Mouse (Mus musculus) kidney, postnatal 0 days (tissue): ENCODE measurements around the gene Diaph3. TPM values are rescaled to one million over a fixed set of nuclear protein-coding genes. Genes with fewer than 3 reads are reported as not detected.

ENCODE experiments used
- ATAC-seq: fragments of 200-750 bp; cut with Nextera tagmentation; replicated peaks from 2 replicates; pipeline ENCODE4 v1.8.0; 2017; ENCODE audit warnings: low read depth, moderate number of reproducible peaks, moderate TSS enrichment, moderate library complexity; ENCODE audit not compliant: low FRiP score
- DNase-seq: peaks from one replicate; pipeline ENCODE4 v3.0.0-alpha.2; 2016; ENCODE audit warnings: low spot score
- H3K27ac ChIP-seq: fragments of 300-500 bp; sonication (generic); 2 replicates; pipeline ENCODE4 v1.5.1; 2014; ENCODE audit warnings: mild to moderate bottlenecking
- H3K27me3 ChIP-seq: fragments of 300-500 bp; sonication (generic); 2 replicates; pipeline ENCODE4 v1.6.1; 2014; ENCODE audit warnings: low read length, mixed read lengths; ENCODE audit not compliant: insufficient read depth
- H3K36me3 ChIP-seq: fragments of 300-500 bp; sonication (generic); 2 replicates; pipeline ENCODE4 v1.6.1; 2014; ENCODE audit warnings: low read length, mixed read lengths; ENCODE audit not compliant: insufficient read depth
- H3K4me1 ChIP-seq: fragments of 300-500 bp; sonication (generic); replicated peaks from 2 replicates; pipeline ENCODE4 v1.6.1; 2014; ENCODE audit warnings: antibody characterized with exemption, low read length, mixed read lengths; ENCODE audit not compliant: insufficient read depth
- H3K4me2 ChIP-seq: fragments of 300-500 bp; sonication (generic); 2 replicates; pipeline ENCODE4 v1.6.1; 2014; ENCODE audit warnings: mild to moderate bottlenecking, low read length, moderate library complexity, mixed read lengths
- H3K4me3 ChIP-seq: fragments of 300-500 bp; sonication (generic); replicated peaks from 2 replicates; pipeline ENCODE4 v1.5.1; 2014; ENCODE audit warnings: low read depth, low read length
- H3K9ac ChIP-seq: fragments of 300-500 bp; sonication (generic); 2 replicates; pipeline ENCODE4 v1.6.1; 2014; ENCODE audit warnings: low read depth, low read length
- H3K9me3 ChIP-seq: fragments of 300-500 bp; sonication (generic); replicated peaks from 2 replicates; pipeline ENCODE4 v1.6.1; 2016; ENCODE audit warnings: low read length, inconsistent platforms, mixed read lengths
- CTCF ChIP-seq: IDR thresholded peaks from 2 replicates; pipeline ENCODE4 v1.5.1; 2016; ENCODE audit warnings: antibody characterized with exemption, low read depth, mild to moderate bottlenecking, moderate library complexity
- WGBS: fragments of 180-500 bp; shearing (Covaris S2); extraction: QIAGEN DNeasy Blood & Tissue Kit; methylation state at CpG from one replicate; pipeline ENCODE4 v1.1.7; 2014; 5-methylcytosine and 5-hydroxymethylcytosine counted together
- polyA plus RNA-seq: library from polyadenylated mRNA; unstranded; fragments of >200 nt; fragmentation: Nextera tagmentation; extraction: Ambion mirVana; gene quantifications from 2 replicates; pipeline ENCODE4 v1.2.1, GENCODE M21; 2015

Gene Diaph3
- polyA plus RNA-seq, 1 experiment from 2014 or later: 2.9 TPM

DNA sequence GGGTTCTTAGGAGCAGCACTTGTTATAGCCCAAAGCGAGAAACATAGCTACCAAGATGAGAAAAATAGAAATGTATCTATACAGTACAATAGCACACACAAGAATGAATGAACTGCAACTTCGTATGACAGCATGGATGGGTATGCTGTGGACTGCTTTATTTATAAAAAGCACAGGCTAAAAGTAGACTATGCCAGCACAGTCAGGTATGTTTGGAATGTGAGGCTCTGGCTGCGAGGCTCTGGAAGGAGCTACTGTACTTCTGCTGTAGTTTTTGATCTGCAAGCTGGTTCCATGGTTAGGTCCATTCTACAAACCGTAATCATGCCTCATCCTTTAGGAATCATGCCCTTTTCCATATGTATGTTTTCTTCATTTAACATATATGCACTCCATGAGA lies 383.9 kb downstream of the Diaph3 start:
- Histone ChIP-seq H3K4me1 (no peaks in the 10 kb centered on the region), H3K4me3 (no peak overlapping the region), H3K36me3 (no peaks in the 10 kb centered on the region), H3K9me3 (no peaks in the 10 kb centered on the region), H3K4me2 (no peak overlapping the region), H3K27ac (no peak overlapping the region), H3K27me3 (no peaks in the 10 kb centered on the region), H3K9ac (no peak overlapping the region)
- 77% methylated on average over 4 of the region's 4 CpGs for WGBS
- DNase-seq (no peak), ATAC-seq (no peak)
- no peak for TF ChIP-seq CTCF

DNA sequence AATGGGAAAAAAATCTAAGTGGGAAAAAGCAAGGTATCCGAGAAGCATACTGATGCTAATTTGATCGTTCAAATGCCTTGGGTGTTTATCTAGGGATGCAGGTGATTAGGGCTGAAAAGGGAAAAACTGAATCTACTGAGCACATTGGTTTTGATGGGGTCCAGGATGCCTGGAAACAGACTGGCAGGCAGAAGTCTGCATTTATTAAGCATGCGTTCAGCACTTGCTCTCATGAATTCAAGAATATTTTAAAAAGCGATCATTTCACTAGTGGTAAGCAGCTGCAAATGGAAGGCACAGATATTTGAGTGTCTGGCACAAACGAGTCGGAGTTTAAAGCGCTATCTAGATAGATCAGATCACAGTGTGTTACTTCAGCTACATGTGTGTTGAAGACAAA lies 390.7 kb downstream of the Diaph3 start:
- H3K27ac ChIP-seq: no peak overlapping the region
- DNase-seq (no peak), ATAC-seq (no peak)
- H3K36me3 ChIP-seq: no peaks in the 10 kb centered on the region
- H3K4me1 ChIP-seq: no peaks in the 10 kb centered on the region
- no peak overlapping the region for H3K4me2 ChIP-seq
- no peaks in the 10 kb centered on the region for H3K27me3 ChIP-seq
- 87% methylated on average over 7 of the region's 7 CpGs for WGBS
- no peaks in the 10 kb centered on the region for H3K9me3 ChIP-seq
- TF ChIP-seq CTCF: no peak
- no peak overlapping the region for H3K4me3 ChIP-seq
- H3K9ac ChIP-seq: no peak overlapping the region

- Histone ChIP-seq H3K4me3 (no peak overlapping the region), H3K27me3 (no peaks in the 10 kb centered on the region), H3K4me1 (no peaks in the 10 kb centered on the region), H3K4me2 (no peak overlapping the region), H3K27ac (no peak overlapping the region), H3K36me3 (no peaks in the 10 kb centered on the region), H3K9me3 (no peaks in the 10 kb centered on the region), H3K9ac (no peak overlapping the region)
- 81% methylated on average over 4 of the region's 4 CpGs for WGBS
- no peak for TF ChIP-seq CTCF
- ATAC-seq: no peak
- DNase-seq: no peak
Measured at GRCm38 (mm10) chr14:86749425-86749824, 391.6 kb downstream of the Diaph3 start.

DNA sequence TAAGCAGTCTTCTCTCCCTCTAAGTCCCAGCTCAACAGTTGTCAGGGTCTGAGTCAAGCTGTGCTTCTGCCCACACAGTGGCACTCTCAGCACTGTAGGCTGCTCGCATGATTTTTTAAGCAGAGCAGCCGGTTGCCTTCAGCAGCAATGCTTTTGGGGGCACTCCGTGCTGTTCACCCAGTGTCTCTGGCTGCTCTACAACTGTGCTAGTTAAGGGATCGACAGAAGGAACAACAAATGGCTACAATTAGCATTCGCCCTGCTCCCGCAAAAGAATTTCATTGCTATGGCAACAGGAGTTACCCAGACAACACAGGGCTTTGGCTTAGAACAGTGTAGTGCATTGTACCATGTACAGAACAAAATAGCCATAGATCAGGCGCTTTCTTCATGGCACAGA lies 392.2 kb downstream of the Diaph3 start:
- Histone ChIP-seq H3K4me3 (no peak overlapping the region), H3K9me3 (no peaks in the 10 kb centered on the region), H3K27me3 (no peaks in the 10 kb centered on the region), H3K9ac (no peak overlapping the region), H3K4me2 (no peak overlapping the region; the same call in 1 of the 2 replicates), H3K36me3 (no peaks in the 10 kb centered on the region), H3K27ac (no peak overlapping the region), H3K4me1 (no peaks in the 10 kb centered on the region)
- TF ChIP-seq CTCF: no peak
- ATAC-seq (peak; percentile 59; the same call in 1 of the 2 replicates), DNase-seq (peak; percentile 8)
- 31% methylated on average over 7 of the region's 7 CpGs for WGBS

DNA sequence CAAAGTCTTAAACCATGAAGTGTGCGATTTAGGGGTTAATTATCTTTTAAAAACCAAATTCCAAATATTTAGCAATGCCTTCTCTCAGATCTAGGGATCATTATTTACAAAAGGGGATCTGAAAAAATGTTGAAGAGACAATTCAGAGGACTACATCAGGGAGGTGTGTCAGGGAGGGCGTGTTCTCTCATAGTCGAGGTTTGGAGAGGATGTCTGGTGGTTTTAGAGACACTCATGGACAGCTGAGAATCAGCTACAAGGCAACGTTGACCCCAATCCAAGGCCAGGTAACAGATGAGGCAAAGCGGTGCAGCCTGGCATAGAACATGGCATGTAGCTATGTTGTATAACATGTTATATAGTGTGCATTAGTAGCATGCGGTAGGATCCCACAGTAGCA lies 396.5 kb downstream of the Diaph3 start:
- no peak for TF ChIP-seq CTCF
- Histone ChIP-seq H3K9me3 (no peaks in the 10 kb centered on the region), H3K4me2 (no peak overlapping the region), H3K27ac (no peak overlapping the region), H3K4me1 (no peaks in the 10 kb centered on the region), H3K9ac (no peak overlapping the region), H3K4me3 (no peak overlapping the region), H3K27me3 (no peaks in the 10 kb centered on the region), H3K36me3 (no peaks in the 10 kb centered on the region)
- WGBS: 91% methylated on average over 6 of the region's 6 CpGs
- DNase-seq (no peak), ATAC-seq (no peak)

DNA sequence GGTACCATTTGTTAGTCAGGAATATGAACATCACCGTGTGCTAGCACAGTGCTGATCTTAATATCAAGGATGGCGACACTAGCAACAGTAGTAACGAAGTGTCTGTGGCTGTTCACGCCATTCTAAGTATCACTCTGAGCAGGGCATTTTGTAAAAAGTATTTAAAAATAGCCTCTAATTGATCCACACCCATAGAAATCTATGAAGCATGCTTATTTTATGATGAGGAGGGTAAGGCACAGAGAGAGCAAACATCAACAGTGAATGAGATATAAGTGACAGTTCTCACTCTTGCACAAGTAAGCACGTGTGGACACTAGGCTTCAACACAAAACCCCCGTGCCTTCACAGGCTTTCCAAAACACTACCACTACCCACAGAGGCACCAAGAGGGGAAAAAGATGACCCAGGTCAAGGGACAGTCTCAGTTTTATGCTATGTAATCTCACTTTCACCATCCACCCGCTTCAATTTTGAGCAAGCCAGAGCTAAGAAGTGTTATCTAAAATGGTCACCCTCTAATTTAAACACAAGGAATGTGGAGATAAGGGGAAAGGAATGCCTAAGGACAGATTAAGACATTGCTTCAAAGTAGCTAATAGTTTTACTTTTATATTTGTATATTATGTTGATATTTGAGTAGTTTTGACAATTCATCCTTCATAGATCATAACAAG lies 399.0 kb downstream of the Diaph3 start:
- no peak overlapping the region for H3K27ac ChIP-seq
- WGBS: 89% methylated on average over 7 of the region's 7 CpGs
- DNase-seq: no peak
- no peaks in the 10 kb centered on the region for H3K9me3 ChIP-seq
- H3K27me3 ChIP-seq: no peaks in the 10 kb centered on the region
- H3K4me1 ChIP-seq: no peaks in the 10 kb centered on the region
- TF ChIP-seq CTCF: no peak
- no peak overlapping the region for H3K4me3 ChIP-seq
- no peak for ATAC-seq
- H3K9ac ChIP-seq: no peak overlapping the region
- H3K4me2 ChIP-seq: no peak overlapping the region
- H3K36me3 ChIP-seq: no peaks in the 10 kb centered on the region

DNA sequence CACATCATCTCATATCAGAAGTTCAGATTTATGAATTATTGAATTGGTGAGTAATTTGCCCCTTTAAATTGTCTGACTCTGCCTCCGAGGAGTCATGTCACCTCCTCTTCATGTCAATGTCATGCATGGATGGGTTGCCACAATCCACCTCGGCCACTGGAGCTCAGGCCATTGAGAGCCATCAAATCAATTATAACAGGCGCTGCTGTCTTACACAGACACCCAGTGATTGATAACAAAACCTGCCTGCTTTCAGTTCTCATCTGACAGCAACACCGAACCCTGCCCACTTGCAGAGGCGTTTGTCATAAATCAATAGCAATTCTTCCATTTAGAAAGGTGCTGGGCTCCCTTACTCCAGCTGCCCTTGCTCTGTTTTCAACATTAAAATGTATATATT lies 402.1 kb downstream of the Diaph3 start:
- no peaks in the 10 kb centered on the region for H3K27me3 ChIP-seq
- 40% methylated on average over 5 of the region's 5 CpGs for WGBS
- no peak for TF ChIP-seq CTCF
- DNase-seq: no peak
- H3K9ac ChIP-seq: no peak overlapping the region
- no peaks in the 10 kb centered on the region for H3K9me3 ChIP-seq
- ATAC-seq: no peak
- no peak overlapping the region for H3K27ac ChIP-seq
- no peaks in the 10 kb centered on the region for H3K4me1 ChIP-seq
- no peak overlapping the region for H3K4me3 ChIP-seq
- no peak overlapping the region for H3K4me2 ChIP-seq
- no peaks in the 10 kb centered on the region for H3K36me3 ChIP-seq
